Mouse (Mus musculus): ENCODE results near the gene Gm7247. TPM values are rescaled to one million over a fixed set of nuclear protein-coding genes. Genes with fewer than 3 reads are reported as not detected.
"Not testable (repeated sequence)": the region's sequence is repeated elsewhere in the genome, so short reads cannot be mapped to it uniquely, and the experiment has no call there.

The Gm7247 gene
- polyA plus RNA-seq, 1 experiment from 2014 or later, result not detected

- no peaks in the 10 kb centered on the region for H3K9me3 ChIP-seq (ENCODE audit: control insufficient read depth, low read length)
- no peak overlapping the region for H3K4me2 ChIP-seq (replicated peaks; ENCODE audit: low read depth)
- 89% methylated on average over 2 of the region's 2 CpGs for WGBS
- TF ChIP-seq EP300 (optimal IDR thresholded peaks at IDR 0.05), result no peak
- TF ChIP-seq CTCF (IDR thresholded peaks at IDR 0.05; ENCODE audit: low read depth), result no peak
- no peak overlapping the region for H3K27ac ChIP-seq (replicated peaks)
- no peak overlapping the region for H3K9ac ChIP-seq (ENCODE audit: low read length)
- H3K4me1 ChIP-seq (replicated peaks; ENCODE audit: control insufficient read depth, insufficient read depth), result no peaks in the 10 kb centered on the region
- H3K36me3 ChIP-seq (ENCODE audit: control insufficient read depth, insufficient read depth, low read length), result no peaks in the 10 kb centered on the region
- no peak overlapping the region for H3K4me3 ChIP-seq (ENCODE audit: low read depth, low read length)
- no peak for ATAC-seq (ENCODE audit: low FRiP score, low TSS enrichment)
- no peak for DNase-seq (ENCODE audit: low spot score)
- H3K27me3 ChIP-seq (ENCODE audit: control insufficient read depth, insufficient read depth, low read length), result no peaks in the 10 kb centered on the region
Measured at GRCm38 (mm10) chr14:51497958-51498357, 136.4 kb downstream of the Gm7247 start.

GRCm38 (mm10) chr14:51499707-51500275 lies 138.2 kb downstream of the Gm7247 start:
- H3K27me3 ChIP-seq (ENCODE audit: control insufficient read depth, insufficient read depth, low read length), result no peaks in the 10 kb centered on the region
- no peak for DNase-seq (ENCODE audit: low spot score)
- 82% methylated on average over 2 of the region's 2 CpGs for WGBS

GRCm38 (mm10) chr14:51500461-51500860 lies 138.9 kb downstream of the Gm7247 start:
- DNase-seq (ENCODE audit: low spot score) (no peak), ATAC-seq (ENCODE audit: low FRiP score, low TSS enrichment) (no peak)
- no peak overlapping the region for H3K9ac ChIP-seq (ENCODE audit: low read length)
- H3K27ac ChIP-seq (replicated peaks), result no peak overlapping the region
- H3K36me3 ChIP-seq (ENCODE audit: control insufficient read depth, insufficient read depth, low read length), result no peaks in the 10 kb centered on the region
- no peak overlapping the region for H3K4me3 ChIP-seq (ENCODE audit: low read depth, low read length)
- no peaks in the 10 kb centered on the region for H3K27me3 ChIP-seq (ENCODE audit: control insufficient read depth, insufficient read depth, low read length)
- no peaks in the 10 kb centered on the region for H3K9me3 ChIP-seq (ENCODE audit: control insufficient read depth, low read length)
- H3K4me2 ChIP-seq (replicated peaks; ENCODE audit: low read depth), result no peak overlapping the region
- H3K4me1 ChIP-seq (replicated peaks; ENCODE audit: control insufficient read depth, insufficient read depth), result no peaks in the 10 kb centered on the region
- TF ChIP-seq CTCF (IDR thresholded peaks at IDR 0.05; ENCODE audit: low read depth) (no peak), EP300 (optimal IDR thresholded peaks at IDR 0.05) (no peak)
- 90% methylated on average over 4 of the region's 4 CpGs for WGBS

More at GRCm38 (mm10) chr14:51499707-51500275, 138.2 kb downstream of the Gm7247 start:
- no peak for TF ChIP-seq CTCF (IDR thresholded peaks at IDR 0.05; ENCODE audit: low read depth)
- TF ChIP-seq EP300 (optimal IDR thresholded peaks at IDR 0.05), result no peak
- Histone ChIP-seq H3K4me3 (ENCODE audit: low read depth, low read length) (no peak overlapping the region), H3K9me3 (ENCODE audit: control insufficient read depth, low read length) (no peaks in the 10 kb centered on the region), H3K4me2 (replicated peaks; ENCODE audit: low read depth) (no peak overlapping the region), H3K36me3 (ENCODE audit: control insufficient read depth, insufficient read depth, low read length) (no peaks in the 10 kb centered on the region), H3K4me1 (replicated peaks; ENCODE audit: control insufficient read depth, insufficient read depth) (no peaks in the 10 kb centered on the region), H3K27ac (replicated peaks) (no peak overlapping the region), H3K9ac (ENCODE audit: low read length) (no peak overlapping the region)
- no peak for ATAC-seq (ENCODE audit: low FRiP score, low TSS enrichment)

GRCm38 (mm10) chr14:51507416-51507815 lies 145.9 kb downstream of the Gm7247 start:
- ATAC-seq (ENCODE audit: low FRiP score, low TSS enrichment), result no peak
- Histone ChIP-seq H3K4me3 (ENCODE audit: low read depth, low read length) (no peak overlapping the region), H3K27me3 (ENCODE audit: control insufficient read depth, insufficient read depth, low read length) (no peaks in the 10 kb centered on the region), H3K4me2 (replicated peaks; ENCODE audit: low read depth) (no peak overlapping the region), H3K4me1 (replicated peaks; ENCODE audit: control insufficient read depth, insufficient read depth) (no peaks in the 10 kb centered on the region), H3K9ac (ENCODE audit: low read length) (no peak overlapping the region), H3K27ac (replicated peaks) (no peak overlapping the region), H3K9me3 (ENCODE audit: control insufficient read depth, low read length) (no peaks in the 10 kb centered on the region), H3K36me3 (ENCODE audit: control insufficient read depth, insufficient read depth, low read length) (no peaks in the 10 kb centered on the region)
- 96% methylated on average over 8 of the region's 8 CpGs for WGBS
- DNase-seq (ENCODE audit: low spot score), result peak; percentile 11
- TF ChIP-seq CTCF (IDR thresholded peaks at IDR 0.05; ENCODE audit: low read depth) (no peak), EP300 (optimal IDR thresholded peaks at IDR 0.05) (no peak)

GRCm38 (mm10) chr14:51552490-51552889 lies 190.9 kb downstream of the Gm7247 start, which contains the start of gene Gm5622:
Gene Gm5622, plus strand, starts transcription at chr14:51552790.
- TF ChIP-seq CTCF (IDR thresholded peaks at IDR 0.05; ENCODE audit: low read depth) (no peak), EP300 (optimal IDR thresholded peaks at IDR 0.05) (no peak)
- WGBS, result 94% methylated on average over 4 of the region's 4 CpGs

GRCm38 (mm10) chr14:51573963-51574362 lies 212.4 kb downstream of the Gm7247 start, which contains the start of gene Gm17175:
Gene Gm17175, minus strand, starts transcription at chr14:51574063.
- 97% methylated on average over 2 of the region's 2 CpGs for WGBS
- H3K36me3 ChIP-seq (ENCODE audit: control insufficient read depth, insufficient read depth, low read length); H3K27me3 ChIP-seq (ENCODE audit: control insufficient read depth, insufficient read depth, low read length); H3K4me3 ChIP-seq (ENCODE audit: low read depth, low read length); H3K9me3 ChIP-seq (ENCODE audit: control insufficient read depth, low read length); H3K27ac ChIP-seq (replicated peaks); H3K9ac ChIP-seq (ENCODE audit: low read length); DNase-seq (ENCODE audit: low spot score); H3K4me2 ChIP-seq (replicated peaks; ENCODE audit: low read depth); ATAC-seq (ENCODE audit: low FRiP score, low TSS enrichment); H3K4me1 ChIP-seq (replicated peaks; ENCODE audit: control insufficient read depth, insufficient read depth): not testable (repeated sequence)

More at GRCm38 (mm10) chr14:51552490-51552889, 190.9 kb downstream of the Gm7247 start, which contains the start of gene Gm5622:
- Histone ChIP-seq H3K36me3 (ENCODE audit: control insufficient read depth, insufficient read depth, low read length) (no peaks in the 10 kb centered on the region), H3K27ac (replicated peaks) (no peak within 1 kb of the TSS), H3K4me1 (replicated peaks; ENCODE audit: control insufficient read depth, insufficient read depth) (no peaks in the 10 kb centered on the region), H3K9ac (ENCODE audit: low read length) (no peak within 1 kb of the TSS), H3K4me2 (replicated peaks; ENCODE audit: low read depth) (no peak within 1 kb of the TSS), H3K9me3 (ENCODE audit: control insufficient read depth, low read length) (no peaks in the 10 kb centered on the region), H3K4me3 (ENCODE audit: low read depth, low read length) (no peak within 1 kb of the TSS), H3K27me3 (ENCODE audit: control insufficient read depth, insufficient read depth, low read length) (no peaks in the 10 kb centered on the region)
- ATAC-seq (ENCODE audit: low FRiP score, low TSS enrichment), result no peak
- DNase-seq (ENCODE audit: low spot score), result no peak

GRCm38 (mm10) chr14:51592039-51592438 lies 230.5 kb downstream of the Gm7247 start, which contains the start of gene Gm17174:
Gene Gm17174, minus strand, starts transcription at chr14:51592139.
- H3K4me1 ChIP-seq (replicated peaks; ENCODE audit: control insufficient read depth, insufficient read depth); H3K27me3 ChIP-seq (ENCODE audit: control insufficient read depth, insufficient read depth, low read length); ATAC-seq (ENCODE audit: low FRiP score, low TSS enrichment); H3K9ac ChIP-seq (ENCODE audit: low read length); H3K36me3 ChIP-seq (ENCODE audit: control insufficient read depth, insufficient read depth, low read length); H3K4me3 ChIP-seq (ENCODE audit: low read depth, low read length); DNase-seq (ENCODE audit: low spot score); H3K9me3 ChIP-seq (ENCODE audit: control insufficient read depth, low read length); H3K4me2 ChIP-seq (replicated peaks; ENCODE audit: low read depth); H3K27ac ChIP-seq (replicated peaks): not testable (repeated sequence)
- WGBS, result 87% methylated on average over 4 of the region's 4 CpGs

Measured in stomach, postnatal 0 days (tissue).